Mouse (Mus musculus) heart, adult 11 months (tissue): Measurements from ENCODE around the gene Dlg2.

Source experiments
- DNase-seq: peaks from one replicate; pipeline ENCODE4 v3.0.0; 2022

The Dlg2 gene

GRCm38 (mm10) chr7:91943224-91943623 is 1466.8 kb downstream of the Dlg2 start:
- no peak for DNase-seq

- DNase-seq = no peak
These were observed 1479.1 kb downstream of the Dlg2 start for GRCm38 (mm10) chr7:91955584-91955983.

GRCm38 (mm10) chr7:91962956-91963355 is 1486.5 kb downstream of the Dlg2 start:
- DNase-seq = no peak

GRCm38 (mm10) chr7:91972970-91973369 is 1496.5 kb downstream of the Dlg2 start:
- no peak for DNase-seq

- no peak for DNase-seq
These were observed 1527.4 kb downstream of the Dlg2 start for GRCm38 (mm10) chr7:92003769-92004455.

GRCm38 (mm10) chr7:92005681-92006425 is 1529.4 kb downstream of the Dlg2 start:
- no peak for DNase-seq

- no peak for DNase-seq
These were observed 1532.2 kb downstream of the Dlg2 start for GRCm38 (mm10) chr7:92008702-92009101.

GRCm38 (mm10) chr7:92024928-92025327 is 1548.5 kb downstream of the Dlg2 start:
- DNase-seq = no peak

GRCm38 (mm10) chr7:92025465-92026056 is 1549.1 kb downstream of the Dlg2 start:
- DNase-seq = no peak

- no peak for DNase-seq
These were observed 1550.6 kb downstream of the Dlg2 start for GRCm38 (mm10) chr7:92027049-92027448.

GRCm38 (mm10) chr7:92034256-92034655 is 1557.8 kb downstream of the Dlg2 start:
- DNase-seq = no peak

GRCm38 (mm10) chr7:92040187-92040586 is 1563.7 kb downstream of the Dlg2 start:
- peak; percentile 62 for DNase-seq

GRCm38 (mm10) chr7:92040785-92041411 is 1564.4 kb downstream of the Dlg2 start:
- DNase-seq = no peak

- DNase-seq = no peak
These were observed 1568.5 kb downstream of the Dlg2 start for GRCm38 (mm10) chr7:92044966-92045365.

GRCm38 (mm10) chr7:92047271-92047670 is 1570.8 kb downstream of the Dlg2 start:
- peak; percentile 23 for DNase-seq

- peak; percentile 19 for DNase-seq
These were observed 1572.4 kb downstream of the Dlg2 start for GRCm38 (mm10) chr7:92048876-92049275.

GRCm38 (mm10) chr7:92066851-92067250 is 1590.4 kb downstream of the Dlg2 start:
- no peak for DNase-seq

GRCm38 (mm10) chr7:92087429-92087828 is 1611.0 kb downstream of the Dlg2 start:
- DNase-seq = no peak

- DNase-seq = no peak
These were observed 1617.4 kb downstream of the Dlg2 start for GRCm38 (mm10) chr7:92093860-92094259.

GRCm38 (mm10) chr7:92095198-92095597 is 1618.7 kb downstream of the Dlg2 start:
- no peak for DNase-seq

GRCm38 (mm10) chr7:92100847-92101246 is 1624.4 kb downstream of the Dlg2 start:
- DNase-seq = no peak

- no peak for DNase-seq
These were observed 1626.5 kb downstream of the Dlg2 start for GRCm38 (mm10) chr7:92102892-92103543.

GRCm38 (mm10) chr7:92105477-92105876 is 1629.0 kb downstream of the Dlg2 start:
- no peak for DNase-seq
